Mouse (Mus musculus) kidney, postnatal 4 days (tissue): ENCODE results near the gene Rnf2.
A peak's percentile ranks its signal among the peaks of the same experiment; 100 is the strongest.
"Not testable (repeated sequence)": the region's sequence is repeated elsewhere in the genome, so short reads cannot be mapped to it uniquely, and the experiment has no call there.

Experiments used
- DNase-seq, 2 experiments: peaks; one replicate each; pipeline ENCODE4 v3.0.0; 2021; ENCODE audit warnings: mixed read lengths in 2 of 2

The Rnf2 gene

GRCm38 (mm10) chr1:151483568-151483967 lies 17.2 kb downstream of the Rnf2 start:
- DNase-seq, result peak; percentile 28 to 32

- DNase-seq, result no peak
Measured at GRCm38 (mm10) chr1:151482497-151482896, 18.3 kb downstream of the Rnf2 start.

DNA sequence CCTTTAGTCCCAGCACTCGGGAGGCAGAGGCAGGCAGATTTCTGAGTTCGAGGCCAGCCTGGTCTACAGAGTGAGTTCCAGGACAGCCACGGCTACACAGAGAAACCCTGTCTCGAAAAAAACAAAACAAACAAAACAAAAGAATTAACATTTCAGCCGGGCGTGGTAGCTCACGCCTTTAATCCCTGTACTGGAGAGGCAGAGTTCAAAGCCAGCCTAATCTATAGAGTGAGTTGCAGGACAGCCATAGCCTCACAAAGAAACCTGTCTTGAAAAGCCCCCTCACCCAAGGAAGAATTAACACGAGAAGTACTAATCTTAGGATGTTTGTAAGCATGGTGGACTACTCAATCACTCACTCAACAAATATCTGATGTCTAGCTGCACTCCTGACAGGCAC lies 28.4 kb downstream of the Rnf2 start:
- not testable (repeated sequence) for DNase-seq

DNA sequence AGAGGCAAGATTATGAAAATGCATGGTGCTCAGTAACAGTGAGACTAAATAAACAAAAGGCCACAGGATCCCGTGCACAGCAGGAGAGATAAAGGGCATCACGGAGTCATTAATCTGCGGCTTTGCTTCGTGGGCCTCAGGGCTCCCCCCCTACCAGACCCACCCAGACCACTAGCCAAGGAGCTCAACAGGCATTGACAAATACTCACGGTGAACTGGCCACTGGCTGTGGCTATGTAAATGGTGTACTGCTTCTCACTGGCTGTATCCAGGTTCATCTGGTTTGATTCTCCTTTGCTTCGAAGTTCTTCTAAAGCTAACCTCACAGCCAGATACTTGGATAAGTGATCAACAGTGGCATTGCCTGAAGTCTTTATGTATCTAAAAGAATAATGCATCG lies 29.3 kb downstream of the Rnf2 start:
- no peak for DNase-seq

DNA sequence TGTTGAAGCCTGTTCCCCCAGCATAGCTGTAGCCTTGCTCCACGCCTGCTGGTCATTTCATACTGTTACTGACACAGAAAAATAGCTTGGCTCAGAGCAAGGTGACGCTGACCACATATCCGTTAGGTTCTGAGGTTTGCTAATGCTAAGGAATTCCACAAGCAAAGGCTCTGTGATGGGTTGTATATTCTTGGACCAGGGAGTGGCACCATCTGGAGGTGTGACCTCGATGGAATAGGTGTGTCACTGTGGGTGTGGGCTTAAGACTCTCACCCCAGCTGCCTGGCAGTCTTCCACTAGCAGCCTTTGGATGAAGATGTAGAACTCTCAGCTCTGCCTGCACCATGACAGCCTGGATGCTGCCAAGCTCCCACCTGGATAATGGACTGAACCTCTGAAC lies 34.2 kb downstream of the Rnf2 start:
- no peak for DNase-seq

DNA sequence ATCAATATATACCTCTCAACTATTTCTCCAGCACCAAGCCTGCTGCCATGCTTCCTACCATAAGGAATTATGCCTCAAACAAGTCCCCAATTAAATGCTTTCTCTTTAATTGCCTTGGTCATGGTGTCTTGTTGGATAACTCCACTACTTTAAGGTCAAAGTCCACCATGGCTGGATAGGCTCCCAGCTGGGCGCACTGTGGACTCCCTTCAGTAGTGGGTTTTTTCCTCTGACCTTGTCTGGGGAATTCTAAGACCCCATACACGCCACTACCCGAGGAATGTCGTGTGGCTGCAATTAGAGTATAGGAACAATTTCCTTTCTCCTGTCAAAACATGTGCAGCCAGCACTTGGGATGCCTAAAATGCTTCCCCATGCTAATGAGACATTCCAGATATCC lies 35.8 kb downstream of the Rnf2 start:
- DNase-seq, result peak in 1 of 2 experiments; percentile 40

DNA sequence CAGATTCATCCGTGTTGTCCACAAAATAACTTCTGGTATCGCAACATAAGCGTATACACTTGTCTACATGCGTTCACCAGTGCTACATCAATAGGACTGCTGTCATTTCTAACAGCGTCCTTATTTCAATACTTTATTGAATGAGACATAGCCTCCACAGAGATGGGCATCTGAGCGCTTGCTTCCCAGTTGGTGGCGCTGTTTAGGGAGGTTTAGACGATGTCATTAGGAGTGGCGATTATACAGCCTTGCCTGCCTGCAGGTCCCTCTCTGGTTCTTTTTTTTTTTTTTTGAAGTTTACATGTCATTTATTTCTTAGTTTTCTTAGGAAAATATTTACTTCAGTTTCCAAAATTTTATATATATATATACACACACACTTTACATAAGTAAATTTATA lies 39.5 kb downstream of the Rnf2 start:
- DNase-seq, result peak in 1 of 2 experiments; percentile 22

DNA sequence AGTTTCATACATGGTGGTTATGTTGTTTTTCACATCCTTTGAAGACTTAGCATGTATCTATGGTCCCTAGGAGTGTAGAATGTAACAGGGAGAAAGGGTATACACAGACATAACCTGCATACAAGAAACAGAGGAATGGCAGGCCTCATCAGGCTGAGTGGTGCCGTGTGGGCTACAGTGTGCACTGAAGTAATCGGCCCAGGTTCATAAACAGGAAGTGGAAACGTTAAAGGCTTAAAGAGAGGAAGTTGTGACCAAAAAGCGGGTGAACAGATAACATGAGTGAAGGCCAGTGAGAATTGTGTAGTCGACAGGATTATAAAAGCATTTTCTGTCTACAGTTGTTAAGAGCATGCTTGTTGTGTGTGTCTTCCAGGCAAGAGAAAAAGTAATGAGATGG lies 43.7 kb downstream of the Rnf2 start:
- no peak for DNase-seq

- DNase-seq, result no peak
Measured at GRCm38 (mm10) chr1:151451946-151452345, 48.8 kb downstream of the Rnf2 start.

DNA sequence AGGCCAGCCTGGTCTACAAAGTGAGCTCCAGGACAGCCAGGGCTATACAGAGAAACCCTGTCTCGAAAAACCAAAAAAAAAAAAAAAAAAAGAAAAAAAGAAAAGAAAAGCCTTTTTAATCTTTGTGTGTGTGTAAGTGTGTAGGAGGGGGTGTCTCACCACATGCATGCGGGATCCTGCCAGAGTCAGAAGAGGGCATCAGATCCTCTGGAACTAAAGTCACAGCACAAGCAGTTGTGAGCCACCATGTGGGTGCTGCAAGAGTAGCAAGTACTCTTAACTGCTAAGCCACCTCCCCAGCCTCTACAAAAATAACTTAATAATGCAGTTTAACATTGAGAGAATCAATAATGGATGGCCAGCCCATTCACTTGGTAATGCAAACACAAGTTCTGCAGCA lies 49.9 kb downstream of the Rnf2 start:
- DNase-seq, result no peak

- no peak for DNase-seq
Measured at GRCm38 (mm10) chr1:151449866-151450265, 50.9 kb downstream of the Rnf2 start.

DNA sequence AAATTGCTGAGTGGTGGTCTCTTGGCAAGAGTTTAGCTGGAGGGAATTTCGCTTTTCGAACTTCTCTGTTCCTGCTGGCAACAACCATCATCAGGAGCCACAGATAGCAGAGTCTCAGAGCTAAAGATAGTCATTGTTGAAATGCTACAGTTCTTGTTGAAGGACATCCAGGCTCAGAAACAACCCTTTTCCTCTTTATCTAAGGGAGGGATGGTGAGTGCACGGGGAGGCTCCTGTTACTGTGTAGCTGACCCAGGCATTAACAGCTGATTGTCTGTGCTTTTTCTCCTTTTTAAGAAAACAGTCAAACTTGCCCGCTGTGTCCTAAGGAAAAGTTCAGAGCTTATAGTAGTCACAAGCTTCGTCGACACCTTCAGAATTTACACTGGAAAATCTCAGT lies 65.3 kb downstream of the Rnf2 start:
- no peak for DNase-seq

GRCm38 (mm10) chr1:151429316-151429715 lies 71.4 kb downstream of the Rnf2 start:
- DNase-seq, result no peak

DNA sequence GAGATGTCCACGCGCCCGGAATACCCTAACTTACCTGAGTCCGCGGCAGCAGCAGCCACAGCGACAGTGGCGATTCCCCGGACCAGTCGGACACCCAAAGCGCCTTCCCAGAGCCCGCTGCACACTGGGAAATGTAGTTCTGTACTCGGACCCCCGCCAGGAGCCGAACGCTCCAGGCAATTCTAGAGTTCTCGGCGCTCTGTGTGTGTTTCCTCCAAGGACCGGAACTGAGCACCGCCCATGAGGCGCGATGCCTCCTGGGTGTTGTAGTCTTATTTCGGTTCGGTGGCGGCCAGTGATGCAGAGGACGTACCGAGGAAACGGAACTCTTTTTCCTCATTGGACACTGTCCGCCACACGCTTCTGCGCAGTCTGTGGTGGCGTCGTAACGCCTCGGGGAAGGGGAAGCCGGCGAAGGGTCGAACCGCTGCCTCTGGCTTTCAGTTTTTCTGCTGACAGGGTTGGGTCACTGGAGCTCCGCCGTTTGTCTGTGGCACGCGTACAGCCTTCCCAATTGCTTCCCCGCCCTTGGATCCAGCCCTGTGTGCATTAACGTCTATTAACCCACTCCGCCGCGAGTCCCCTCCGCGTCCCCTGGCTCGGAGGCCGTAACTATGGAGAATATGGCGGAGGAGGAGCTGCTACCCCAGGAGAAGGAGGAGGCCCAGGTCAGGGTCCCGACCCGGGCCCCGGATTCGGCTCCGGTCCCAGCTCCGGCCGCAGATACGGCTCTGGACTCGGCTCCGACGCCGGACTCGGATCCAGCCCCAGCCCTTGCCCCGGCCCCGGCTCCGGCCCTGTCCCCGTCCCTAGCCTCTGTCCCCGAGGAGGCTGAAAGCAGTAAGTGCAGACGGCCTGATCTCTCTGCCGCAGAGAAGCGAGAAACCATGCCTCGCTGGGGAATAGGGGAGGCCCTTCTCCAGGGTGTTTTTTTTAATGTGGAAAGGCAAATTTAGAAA lies 72.2 kb downstream of the Rnf2 start, which contains the start of the genes Swt1 and Trmt1l:
TSS of gene Swt1 (minus strand) at position 193 of the 959 bp plus-strand sequence.
TSS of gene Trmt1l (plus strand) at position 280 of the 959 bp plus-strand sequence.
- DNase-seq, result peak; percentile 96 to 98

- DNase-seq, result no peak
Measured at GRCm38 (mm10) chr1:151427888-151428262, 72.9 kb downstream of the Rnf2 start.

- DNase-seq, result no peak
Measured at GRCm38 (mm10) chr1:151426947-151427600, 73.7 kb downstream of the Rnf2 start.

GRCm38 (mm10) chr1:151422178-151422577 lies 78.6 kb downstream of the Rnf2 start:
- DNase-seq, result no peak

DNA sequence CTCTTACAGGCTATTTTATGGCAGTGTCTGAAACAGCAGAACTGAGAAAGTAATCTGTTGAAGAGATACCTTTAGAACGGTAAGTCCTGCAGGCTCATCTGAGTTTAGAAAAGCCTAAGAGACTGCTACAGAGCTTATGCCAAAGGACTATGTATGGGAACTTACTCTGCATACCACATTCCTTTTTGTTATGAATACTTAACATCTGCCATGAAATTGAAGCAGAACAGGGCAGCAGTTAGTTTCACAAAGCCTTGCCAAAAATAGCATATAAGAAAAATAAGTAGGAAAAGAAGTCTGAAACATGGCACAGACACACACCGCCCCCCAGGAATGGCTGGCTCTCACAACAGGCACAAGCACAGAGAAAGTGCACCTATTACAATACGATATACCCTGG lies 90.9 kb downstream of the Rnf2 start:
- no peak for DNase-seq
